Mouse (Mus musculus): ENCODE results near the gene Eif4g3. TPM values are rescaled to one million over a fixed set of nuclear protein-coding genes. Genes with fewer than 3 reads are reported as not detected.

Eif4g3 gene
- polyA plus RNA-seq, 1 experiment from 2014 or later: 35.2 TPM

- Histone ChIP-seq H3K27me3 (ENCODE audit: control insufficient read depth, insufficient read depth, low read length) (no peaks in the 10 kb centered on the region), H3K9me3 (replicated peaks; ENCODE audit: control insufficient read depth, low read length) (no peaks in the 10 kb centered on the region), H3K27ac (replicated peaks; ENCODE audit: low read depth, low read length) (no peak overlapping the region), H3K9ac (replicated peaks; ENCODE audit: low read length) (no peak overlapping the region), H3K4me1 (ENCODE audit: control insufficient read depth, insufficient read depth, low read length) (no peaks in the 10 kb centered on the region), H3K4me3 (ENCODE audit: low read depth, low read length) (no peak overlapping the region), H3K4me2 (ENCODE audit: low read depth, low read length) (no peak overlapping the region), H3K36me3 (replicated peaks; ENCODE audit: control insufficient read depth, insufficient read depth, low read depth, low read length) (no peaks in the 10 kb centered on the region; the same call in 1 of the 2 replicates)
- ATAC-seq (replicated peaks; ENCODE audit: insufficient number of reproducible peaks, low FRiP score, low TSS enrichment, low read depth) (no peak), DNase-seq (ENCODE audit: low spot score) (no peak)
- WGBS: 81% methylated on average over 3 of the region's 3 CpGs
These were observed 75.0 kb downstream of the Eif4g3 start for GRCm38 (mm10) chr4:138067858-138068257.

GRCm38 (mm10) chr4:138068598-138068997, 75.8 kb downstream of the Eif4g3 start:
- ATAC-seq (replicated peaks; ENCODE audit: insufficient number of reproducible peaks, low FRiP score, low TSS enrichment, low read depth): no peak
- Histone ChIP-seq H3K4me2 (ENCODE audit: low read depth, low read length) (no peak overlapping the region), H3K9ac (replicated peaks; ENCODE audit: low read length) (no peak overlapping the region), H3K36me3 (replicated peaks; ENCODE audit: control insufficient read depth, insufficient read depth, low read depth, low read length) (no peaks in the 10 kb centered on the region; the same call in 1 of the 2 replicates), H3K9me3 (replicated peaks; ENCODE audit: control insufficient read depth, low read length) (no peaks in the 10 kb centered on the region), H3K4me3 (ENCODE audit: low read depth, low read length) (no peak overlapping the region), H3K27me3 (ENCODE audit: control insufficient read depth, insufficient read depth, low read length) (no peaks in the 10 kb centered on the region), H3K4me1 (ENCODE audit: control insufficient read depth, insufficient read depth, low read length) (no peaks in the 10 kb centered on the region), H3K27ac (replicated peaks; ENCODE audit: low read depth, low read length) (no peak overlapping the region)
- 90% methylated on average over 2 of the region's 2 CpGs for WGBS
- no peak for DNase-seq (ENCODE audit: low spot score)

- H3K27ac ChIP-seq (replicated peaks; ENCODE audit: low read depth, low read length): no peak overlapping the region
- H3K9me3 ChIP-seq (replicated peaks; ENCODE audit: control insufficient read depth, low read length): no peaks in the 10 kb centered on the region
- no peak overlapping the region for H3K4me3 ChIP-seq (ENCODE audit: low read depth, low read length)
- ATAC-seq (replicated peaks; ENCODE audit: insufficient number of reproducible peaks, low FRiP score, low TSS enrichment, low read depth) (no peak), DNase-seq (ENCODE audit: low spot score) (no peak)
- no peak overlapping the region for H3K4me2 ChIP-seq (ENCODE audit: low read depth, low read length)
- H3K9ac ChIP-seq (replicated peaks; ENCODE audit: low read length): no peak overlapping the region
- H3K36me3 ChIP-seq (replicated peaks; ENCODE audit: control insufficient read depth, insufficient read depth, low read depth, low read length): no peaks in the 10 kb centered on the region; the same call in 1 of the 2 replicates
- H3K4me1 ChIP-seq (ENCODE audit: control insufficient read depth, insufficient read depth, low read length): no peaks in the 10 kb centered on the region
- 90% methylated on average over 4 of the region's 4 CpGs for WGBS
- H3K27me3 ChIP-seq (ENCODE audit: control insufficient read depth, insufficient read depth, low read length): no peaks in the 10 kb centered on the region
These were observed 76.5 kb downstream of the Eif4g3 start for GRCm38 (mm10) chr4:138069371-138069770.

GRCm38 (mm10) chr4:138071497-138071896, 78.7 kb downstream of the Eif4g3 start:
- Histone ChIP-seq H3K9me3 (replicated peaks; ENCODE audit: control insufficient read depth, low read length) (no peaks in the 10 kb centered on the region), H3K36me3 (replicated peaks; ENCODE audit: control insufficient read depth, insufficient read depth, low read depth, low read length) (no peaks in the 10 kb centered on the region; the same call in 1 of the 2 replicates), H3K4me2 (ENCODE audit: low read depth, low read length) (no peak overlapping the region), H3K4me3 (ENCODE audit: low read depth, low read length) (no peak overlapping the region), H3K9ac (replicated peaks; ENCODE audit: low read length) (no peak overlapping the region), H3K27ac (replicated peaks; ENCODE audit: low read depth, low read length) (no peak overlapping the region), H3K4me1 (ENCODE audit: control insufficient read depth, insufficient read depth, low read length) (no peaks in the 10 kb centered on the region), H3K27me3 (ENCODE audit: control insufficient read depth, insufficient read depth, low read length) (no peaks in the 10 kb centered on the region)
- no peak for DNase-seq (ENCODE audit: low spot score)
- no peak for ATAC-seq (replicated peaks; ENCODE audit: insufficient number of reproducible peaks, low FRiP score, low TSS enrichment, low read depth)
- WGBS: 76% methylated on average over 6 of the region's 6 CpGs

GRCm38 (mm10) chr4:138073086-138073485, 80.3 kb downstream of the Eif4g3 start:
- no peaks in the 10 kb centered on the region; the same call in none of the 2 replicates for H3K36me3 ChIP-seq (replicated peaks; ENCODE audit: control insufficient read depth, insufficient read depth, low read depth, low read length)
- no peak for DNase-seq (ENCODE audit: low spot score)

GRCm38 (mm10) chr4:138073531-138073930, 80.7 kb downstream of the Eif4g3 start:
- Histone ChIP-seq H3K4me2 (ENCODE audit: low read depth, low read length) (no peak overlapping the region), H3K27ac (replicated peaks; ENCODE audit: low read depth, low read length) (no peak overlapping the region), H3K4me1 (ENCODE audit: control insufficient read depth, insufficient read depth, low read length) (no peaks in the 10 kb centered on the region), H3K9me3 (replicated peaks; ENCODE audit: control insufficient read depth, low read length) (no peaks in the 10 kb centered on the region), H3K36me3 (replicated peaks; ENCODE audit: control insufficient read depth, insufficient read depth, low read depth, low read length) (no peaks in the 10 kb centered on the region; the same call in 1 of the 2 replicates), H3K27me3 (ENCODE audit: control insufficient read depth, insufficient read depth, low read length) (no peaks in the 10 kb centered on the region), H3K4me3 (ENCODE audit: low read depth, low read length) (no peak overlapping the region), H3K9ac (replicated peaks; ENCODE audit: low read length) (no peak overlapping the region)
- ATAC-seq (replicated peaks; ENCODE audit: insufficient number of reproducible peaks, low FRiP score, low TSS enrichment, low read depth) (no peak), DNase-seq (ENCODE audit: low spot score) (no peak)
- 88% methylated on average over 7 of the region's 7 CpGs for WGBS

More at GRCm38 (mm10) chr4:138073086-138073485, 80.3 kb downstream of the Eif4g3 start:
- no peak for ATAC-seq (replicated peaks; ENCODE audit: insufficient number of reproducible peaks, low FRiP score, low TSS enrichment, low read depth)
- Histone ChIP-seq H3K9ac (replicated peaks; ENCODE audit: low read length) (no peak overlapping the region), H3K27ac (replicated peaks; ENCODE audit: low read depth, low read length) (no peak overlapping the region), H3K9me3 (replicated peaks; ENCODE audit: control insufficient read depth, low read length) (no peaks in the 10 kb centered on the region), H3K4me3 (ENCODE audit: low read depth, low read length) (no peak overlapping the region), H3K4me2 (ENCODE audit: low read depth, low read length) (no peak overlapping the region), H3K4me1 (ENCODE audit: control insufficient read depth, insufficient read depth, low read length) (no peaks in the 10 kb centered on the region), H3K27me3 (ENCODE audit: control insufficient read depth, insufficient read depth, low read length) (no peaks in the 10 kb centered on the region)
- 90% methylated on average over 11 of the region's 11 CpGs for WGBS

GRCm38 (mm10) chr4:138074896-138075584, 82.2 kb downstream of the Eif4g3 start:
- H3K4me3 ChIP-seq (ENCODE audit: low read depth, low read length): no peak overlapping the region
- 67% methylated on average over 6 of the region's 6 CpGs for WGBS
- no peak overlapping the region for H3K4me2 ChIP-seq (ENCODE audit: low read depth, low read length)
- no peaks in the 10 kb centered on the region; the same call in 1 of the 2 replicates for H3K36me3 ChIP-seq (replicated peaks; ENCODE audit: control insufficient read depth, insufficient read depth, low read depth, low read length)
- H3K4me1 ChIP-seq (ENCODE audit: control insufficient read depth, insufficient read depth, low read length): no peaks in the 10 kb centered on the region
- H3K27ac ChIP-seq (replicated peaks; ENCODE audit: low read depth, low read length): no peak overlapping the region
- ATAC-seq (replicated peaks; ENCODE audit: insufficient number of reproducible peaks, low FRiP score, low TSS enrichment, low read depth) (no peak), DNase-seq (ENCODE audit: low spot score) (no peak)
- no peak overlapping the region for H3K9ac ChIP-seq (replicated peaks; ENCODE audit: low read length)
- no peaks in the 10 kb centered on the region for H3K27me3 ChIP-seq (ENCODE audit: control insufficient read depth, insufficient read depth, low read length)
- H3K9me3 ChIP-seq (replicated peaks; ENCODE audit: control insufficient read depth, low read length): no peaks in the 10 kb centered on the region

GRCm38 (mm10) chr4:138077663-138078295, 85.0 kb downstream of the Eif4g3 start:
- Histone ChIP-seq H3K9me3 (replicated peaks; ENCODE audit: control insufficient read depth, low read length) (no peaks in the 10 kb centered on the region), H3K4me2 (ENCODE audit: low read depth, low read length) (no peak overlapping the region), H3K36me3 (replicated peaks; ENCODE audit: control insufficient read depth, insufficient read depth, low read depth, low read length) (no peaks in the 10 kb centered on the region; the same call in 1 of the 2 replicates), H3K27ac (replicated peaks; ENCODE audit: low read depth, low read length) (no peak overlapping the region), H3K9ac (replicated peaks; ENCODE audit: low read length) (no peak overlapping the region), H3K4me3 (ENCODE audit: low read depth, low read length) (no peak overlapping the region), H3K27me3 (ENCODE audit: control insufficient read depth, insufficient read depth, low read length) (no peaks in the 10 kb centered on the region), H3K4me1 (ENCODE audit: control insufficient read depth, insufficient read depth, low read length) (no peaks in the 10 kb centered on the region)
- 90% methylated on average over 3 of the region's 3 CpGs for WGBS
- DNase-seq (ENCODE audit: low spot score) (no peak), ATAC-seq (replicated peaks; ENCODE audit: insufficient number of reproducible peaks, low FRiP score, low TSS enrichment, low read depth) (no peak)
